Mouse (Mus musculus): ENCODE results near the gene Dcaf6. TPM values are rescaled to one million over a fixed set of nuclear protein-coding genes. Genes with fewer than 3 reads are reported as not detected.
A peak's percentile ranks its signal among the peaks of the same experiment; 100 is the strongest.

Gene Dcaf6
- total RNA-seq, 1 experiment, result 10.2 TPM

- Histone ChIP-seq H3K36me3 (ENCODE audit: control insufficient read depth, insufficient read depth, low read length, poor library complexity, severe bottlenecking) (no peaks in the 10 kb centered on the region), H3K4me1 (ENCODE audit: control insufficient read depth in 2 of 2, insufficient read depth in 2 of 2, low read length in 2 of 2, poor library complexity in 1 of 2) (0 out of 4 replicates have a peak, but pooled peaks cover 0 to 2% of the 10 kb centered on the region in 2 experiments), H3K9ac (ENCODE audit: insufficient read depth, low read depth, low read length, poor library complexity, severe bottlenecking) (peak overlapping the region; percentile 78), H3K27ac (ENCODE audit: insufficient read depth, low read depth, low read length, poor library complexity, severe bottlenecking) (peak overlapping the region; percentile 22; the same call in 1 of the 2 replicates), H3K4me3 (ENCODE audit: insufficient read depth in 1 of 2, low read depth in 1 of 2, low read length in 2 of 2, poor library complexity in 1 of 2, severe bottlenecking in 1 of 2) (peak overlapping the region; percentile 82 to 92), H3K9me3 (ENCODE audit: control insufficient read depth, insufficient read depth, low read depth, low read length) (no peaks in the 10 kb centered on the region)
- peak; percentile 21 for DNase-seq (ENCODE audit: low read depth, low spot score)
- in situ Hi-C loops (cut with MboI; ENCODE audit: low sequenced_read_pairs in 2 of 2, unreplicated experiment in 2 of 2), result no loop called here
- no peak for TF ChIP-seq ZNF384 (IDR thresholded peaks at IDR 0.05; ENCODE audit: low read depth, low read length)
- TF ChIP-seq MAFK (IDR thresholded peaks at IDR 0.05; ENCODE audit: insufficient read depth, low read depth, low read length), result no peak
- TF ChIP-seq ZC3H11A (IDR thresholded peaks at IDR 0.05; ENCODE audit: borderline replicate concordance, low read depth, low read length), result no peak
- TF ChIP-seq HCFC1 (IDR thresholded peaks at IDR 0.05; ENCODE audit: borderline replicate concordance, insufficient read depth, low read length), result no peak
- TF ChIP-seq CHD2 (IDR thresholded peaks at IDR 0.05; ENCODE audit: low read depth, low read length), result no peak
These were observed 633 bp downstream of the Dcaf6 start for GRCm38 (mm10) chr1:165459503-165460181.

GRCm38 (mm10) chr1:165459041-165459502, 1.2 kb downstream of the Dcaf6 start:
- in situ Hi-C loops (cut with MboI; ENCODE audit: low sequenced_read_pairs in 2 of 2, unreplicated experiment in 2 of 2), result no loop called here
- TF ChIP-seq ZC3H11A (IDR thresholded peaks at IDR 0.05; ENCODE audit: borderline replicate concordance, low read depth, low read length), result no peak
- 0 out of 2 replicates have a peak, but pooled peaks have one; percentile 27 for TF ChIP-seq ZNF384 (IDR thresholded peaks at IDR 0.05; ENCODE audit: low read depth, low read length)
- Histone ChIP-seq H3K4me3 (ENCODE audit: insufficient read depth in 1 of 2, low read depth in 1 of 2, low read length in 2 of 2, poor library complexity in 1 of 2, severe bottlenecking in 1 of 2) (peak overlapping the region; percentile 82 to 92), H3K36me3 (ENCODE audit: control insufficient read depth, insufficient read depth, low read length, poor library complexity, severe bottlenecking) (no peaks in the 10 kb centered on the region), H3K27ac (ENCODE audit: insufficient read depth, low read depth, low read length, poor library complexity, severe bottlenecking) (no peak overlapping the region), H3K4me1 (ENCODE audit: control insufficient read depth in 2 of 2, insufficient read depth in 2 of 2, low read length in 2 of 2, poor library complexity in 1 of 2) (0 out of 4 replicates have a peak, but pooled peaks cover 0 to 2% of the 10 kb centered on the region in 2 experiments), H3K9ac (ENCODE audit: insufficient read depth, low read depth, low read length, poor library complexity, severe bottlenecking) (peak overlapping the region; percentile 78; the same call in 1 of the 2 replicates), H3K9me3 (ENCODE audit: control insufficient read depth, insufficient read depth, low read depth, low read length) (no peaks in the 10 kb centered on the region)
- DNase-seq (ENCODE audit: low read depth, low spot score), result no peak

- no peak for DNase-seq (ENCODE audit: low read depth, low spot score)
- Histone ChIP-seq H3K9ac (ENCODE audit: insufficient read depth, low read depth, low read length, poor library complexity, severe bottlenecking) (no peak overlapping the region), H3K4me3 (ENCODE audit: insufficient read depth in 1 of 2, low read depth in 1 of 2, low read length in 2 of 2, poor library complexity in 1 of 2, severe bottlenecking in 1 of 2) (no peak overlapping the region), H3K27ac (ENCODE audit: insufficient read depth, low read depth, low read length, poor library complexity, severe bottlenecking) (no peak overlapping the region), H3K36me3 (ENCODE audit: control insufficient read depth, insufficient read depth, low read length, poor library complexity, severe bottlenecking) (no peaks in the 10 kb centered on the region), H3K4me1 (ENCODE audit: control insufficient read depth in 2 of 2, insufficient read depth in 2 of 2, low read length in 2 of 2, poor library complexity in 1 of 2) (no peaks in the 10 kb centered on the region), H3K9me3 (ENCODE audit: control insufficient read depth, insufficient read depth, low read depth, low read length) (no peaks in the 10 kb centered on the region)
- in situ Hi-C loops (cut with MboI; ENCODE audit: low sequenced_read_pairs in 2 of 2, unreplicated experiment in 2 of 2), result no loop called here
- TF ChIP-seq ZNF384 (IDR thresholded peaks at IDR 0.05; ENCODE audit: low read depth, low read length), result no peak
- TF ChIP-seq ZC3H11A (IDR thresholded peaks at IDR 0.05; ENCODE audit: borderline replicate concordance, low read depth, low read length), result no peak
- TF ChIP-seq MAFK (IDR thresholded peaks at IDR 0.05; ENCODE audit: insufficient read depth, low read depth, low read length), result no peak
- TF ChIP-seq HCFC1 (IDR thresholded peaks at IDR 0.05; ENCODE audit: borderline replicate concordance, insufficient read depth, low read length), result no peak
- no peak for TF ChIP-seq CHD2 (IDR thresholded peaks at IDR 0.05; ENCODE audit: low read depth, low read length)
These were observed 18.6 kb downstream of the Dcaf6 start for GRCm38 (mm10) chr1:165441719-165442118.

- Histone ChIP-seq H3K4me3 (ENCODE audit: insufficient read depth in 1 of 2, low read depth in 1 of 2, low read length in 2 of 2, poor library complexity in 1 of 2, severe bottlenecking in 1 of 2) (no peak overlapping the region), H3K9ac (ENCODE audit: insufficient read depth, low read depth, low read length, poor library complexity, severe bottlenecking) (no peak overlapping the region), H3K9me3 (ENCODE audit: control insufficient read depth, insufficient read depth, low read depth, low read length) (no peaks in the 10 kb centered on the region), H3K4me1 (ENCODE audit: control insufficient read depth in 2 of 2, insufficient read depth in 2 of 2, low read length in 2 of 2, poor library complexity in 1 of 2) (no peaks in the 10 kb centered on the region), H3K27ac (ENCODE audit: insufficient read depth, low read depth, low read length, poor library complexity, severe bottlenecking) (no peak overlapping the region), H3K36me3 (ENCODE audit: control insufficient read depth, insufficient read depth, low read length, poor library complexity, severe bottlenecking) (no peaks in the 10 kb centered on the region)
- TF ChIP-seq MAFK (IDR thresholded peaks at IDR 0.05; ENCODE audit: insufficient read depth, low read depth, low read length), result no peak
- in situ Hi-C loops (cut with MboI; ENCODE audit: low sequenced_read_pairs in 2 of 2, unreplicated experiment in 2 of 2), result no loop called here
- DNase-seq (ENCODE audit: low read depth, low spot score), result no peak
These were observed 19.1 kb downstream of the Dcaf6 start for GRCm38 (mm10) chr1:165441201-165441600.

- Histone ChIP-seq H3K9me3 (ENCODE audit: control insufficient read depth, insufficient read depth, low read depth, low read length) (no peaks in the 10 kb centered on the region), H3K4me1 (ENCODE audit: control insufficient read depth in 2 of 2, insufficient read depth in 2 of 2, low read length in 2 of 2, poor library complexity in 1 of 2) (no peaks in the 10 kb centered on the region), H3K36me3 (ENCODE audit: control insufficient read depth, insufficient read depth, low read length, poor library complexity, severe bottlenecking) (no peaks in the 10 kb centered on the region), H3K4me3 (ENCODE audit: insufficient read depth in 1 of 2, low read depth in 1 of 2, low read length in 2 of 2, poor library complexity in 1 of 2, severe bottlenecking in 1 of 2) (no peak overlapping the region), H3K27ac (ENCODE audit: insufficient read depth, low read depth, low read length, poor library complexity, severe bottlenecking) (no peak overlapping the region), H3K9ac (ENCODE audit: insufficient read depth, low read depth, low read length, poor library complexity, severe bottlenecking) (no peak overlapping the region)
- DNase-seq (ENCODE audit: low read depth, low spot score), result no peak
- TF ChIP-seq MAFK (IDR thresholded peaks at IDR 0.05; ENCODE audit: insufficient read depth, low read depth, low read length), result no peak
- TF ChIP-seq ZNF384 (IDR thresholded peaks at IDR 0.05; ENCODE audit: low read depth, low read length), result no peak
- TF ChIP-seq ZC3H11A (IDR thresholded peaks at IDR 0.05; ENCODE audit: borderline replicate concordance, low read depth, low read length), result no peak
- no peak for TF ChIP-seq HCFC1 (IDR thresholded peaks at IDR 0.05; ENCODE audit: borderline replicate concordance, insufficient read depth, low read length)
- in situ Hi-C loops (cut with MboI; ENCODE audit: low sequenced_read_pairs in 2 of 2, unreplicated experiment in 2 of 2), result no loop called here
These were observed 19.5 kb downstream of the Dcaf6 start for GRCm38 (mm10) chr1:165440788-165441187.

Measured in ES-E14 (cell line).